Mouse (Mus musculus): Measurements from ENCODE around the gene Fam151a. TPM values are rescaled to one million over a fixed set of nuclear protein-coding genes. Genes with fewer than 3 reads are reported as not detected.
"Not testable (repeated sequence)": the region's sequence is repeated elsewhere in the genome, so short reads cannot be mapped to it uniquely, and the experiment has no call there.

The Fam151a gene
- 0.15 TPM in 1 of 2 replicates, not detected in the other for total RNA-seq (2021)
- long read RNA-seq, result 0 reads

- DNase-seq, result no peak
Measured at GRCm38 (mm10) chr4:106733636-106734035, at the start of gene Fam151a. TSS of gene Fam151a (plus strand) at chr4:106733889.

- DNase-seq, result no peak
Measured at GRCm38 (mm10) chr4:106688636-106689296, 44.9 kb upstream of the Fam151a start.

GRCm38 (mm10) chr4:106693841-106694430, 39.8 kb upstream of the Fam151a start:
- no peak for DNase-seq

- peak; percentile 10 for DNase-seq
Measured at GRCm38 (mm10) chr4:106699989-106700388, 33.7 kb upstream of the Fam151a start.

- DNase-seq, result no peak
Measured at GRCm38 (mm10) chr4:106700798-106701197, 32.9 kb upstream of the Fam151a start.

- no peak for DNase-seq
Measured at GRCm38 (mm10) chr4:106703956-106704355, 29.7 kb upstream of the Fam151a start.

- no peak for DNase-seq
Measured at GRCm38 (mm10) chr4:106704416-106704815, 29.3 kb upstream of the Fam151a start.

GRCm38 (mm10) chr4:106705096-106705665, 28.5 kb upstream of the Fam151a start:
- no peak for DNase-seq

- peak; percentile 10 for DNase-seq
Measured at GRCm38 (mm10) chr4:106707957-106708356, 25.7 kb upstream of the Fam151a start.

- DNase-seq, result peak; percentile 88
Measured at GRCm38 (mm10) chr4:106708408-106708807, 25.3 kb upstream of the Fam151a start.

- DNase-seq, result no peak
Measured at GRCm38 (mm10) chr4:106713622-106714021, 20.1 kb upstream of the Fam151a start.

GRCm38 (mm10) chr4:106720631-106721030, 13.1 kb upstream of the Fam151a start:
- no peak for DNase-seq

- DNase-seq, result no peak
Measured at GRCm38 (mm10) chr4:106730814-106731213, 2.9 kb upstream of the Fam151a start, which contains the start of gene Mroh7. TSS of gene Mroh7 (minus strand) at chr4:106730925.

GRCm38 (mm10) chr4:106736884-106737283, 3.2 kb downstream of the Fam151a start:
- DNase-seq, result not testable (repeated sequence)

- DNase-seq, result no peak
Measured at GRCm38 (mm10) chr4:106737904-106738303, 4.2 kb downstream of the Fam151a start.

- no peak for DNase-seq
Measured at GRCm38 (mm10) chr4:106745862-106746261, 12.2 kb downstream of the Fam151a start.

GRCm38 (mm10) chr4:106747001-106747580, 13.4 kb downstream of the Fam151a start:
- DNase-seq, result no peak

GRCm38 (mm10) chr4:106749699-106750098, 16.0 kb downstream of the Fam151a start:
- DNase-seq, result peak; percentile 63

GRCm38 (mm10) chr4:106751726-106752125, 18.0 kb downstream of the Fam151a start:
- DNase-seq, result no peak

- DNase-seq, result no peak
Measured at GRCm38 (mm10) chr4:106764166-106764565, 30.5 kb downstream of the Fam151a start.

GRCm38 (mm10) chr4:106769306-106769705, 35.6 kb downstream of the Fam151a start:
- DNase-seq, result no peak

- no peak for DNase-seq
Measured at GRCm38 (mm10) chr4:106772558-106772957, 38.9 kb downstream of the Fam151a start.

GRCm38 (mm10) chr4:106775767-106776166, 42.1 kb downstream of the Fam151a start:
- DNase-seq, result not testable (repeated sequence)

Measured in adrenal gland, postnatal 25 days (tissue).